Mouse (Mus musculus): ENCODE data around the gene Olfr829.
"Not testable (repeated sequence)": the region's sequence is repeated elsewhere in the genome, so short reads cannot be mapped to it uniquely, and the experiment has no call there.

The Olfr829 gene

DNA sequence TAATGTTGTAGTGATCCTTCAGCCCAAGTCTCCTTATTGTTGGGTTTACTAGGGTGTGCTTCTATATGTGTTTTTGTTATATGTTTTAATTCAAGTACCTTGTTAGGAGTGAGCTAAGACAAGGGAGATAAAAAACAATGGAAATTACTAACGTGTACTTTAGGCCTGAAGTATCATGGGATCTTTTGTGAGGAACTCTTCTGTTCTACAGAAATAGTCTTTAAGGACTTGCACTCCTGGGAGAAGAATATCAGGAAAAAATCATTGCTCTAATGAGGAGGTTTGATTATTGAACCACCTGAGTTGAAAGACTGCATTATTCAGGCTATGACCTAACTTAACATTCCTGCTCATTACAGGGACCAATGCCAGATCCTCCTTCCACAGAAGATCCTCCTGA, at the start of gene Olfr829:
Gene Olfr829, plus strand, starts transcription at position 301 of the 400 bp plus-strand sequence.
- no peak for DNase-seq (ENCODE audit: low spot score)

DNA sequence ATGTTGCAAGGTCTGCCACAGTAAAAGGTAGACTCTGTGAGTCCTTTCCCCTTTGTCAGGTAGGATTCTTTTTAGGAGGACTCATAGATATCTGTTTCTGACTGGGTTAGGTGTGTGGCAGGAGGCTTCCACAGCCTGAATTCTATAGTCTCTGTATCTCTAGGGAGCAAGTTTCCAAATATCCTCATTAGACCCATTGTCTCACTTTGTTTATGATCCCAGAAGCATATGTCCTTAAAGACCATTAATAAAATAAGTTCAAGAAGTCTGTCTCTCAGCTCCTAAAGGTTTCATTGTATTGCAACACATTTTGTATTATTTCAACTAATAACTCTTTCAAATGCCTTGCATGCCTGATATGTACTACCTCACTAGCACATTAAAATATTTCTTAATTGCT, 35.3 kb upstream of the Olfr829 start, which contains the start of gene Olfr828:
Gene Olfr828, minus strand, starts transcription at position 101 of the 400 bp plus-strand sequence.
- DNase-seq (ENCODE audit: low spot score) = no peak

- no peak for DNase-seq (ENCODE audit: low spot score)
These were observed 19.7 kb downstream of the Olfr829 start, which contains the start of gene Olfr830 for GRCm38 (mm10) chr9:18874393-18874792. Gene Olfr830 (plus strand): TSS chr9:18874693.

- not testable (repeated sequence) for DNase-seq (ENCODE audit: low spot score)
These were observed 53.0 kb downstream of the Olfr829 start for GRCm38 (mm10) chr9:18907699-18908098.
